Mouse (Mus musculus) limb, embryonic 14.5 days (tissue): ENCODE data around the gene Ssr1. TPM values are rescaled to one million over a fixed set of nuclear protein-coding genes. Genes with fewer than 3 reads are reported as not detected.

Source experiments
- ATAC-seq: fragments of 200-750 bp; cut with Nextera tagmentation; 2 replicates; pipeline ENCODE4 v1.8.0; 2017; ENCODE audit warnings: low read depth, moderate number of reproducible peaks, moderate TSS enrichment; ENCODE audit not compliant: low FRiP score
- DNase-seq: peaks from one replicate; pipeline ENCODE4 v3.0.0-alpha.2; 2015; ENCODE audit warnings: low spot score
- H3K27ac ChIP-seq: fragments of 300-500 bp; sonication (generic); replicated peaks from 2 replicates; pipeline ENCODE4 v1.5.1; 2014; ENCODE audit warnings: low read depth, mild to moderate bottlenecking, low read length, moderate library complexity, mixed read lengths
- H3K27me3 ChIP-seq: fragments of 300-500 bp; sonication (generic); 2 replicates; pipeline ENCODE4 v1.6.1; 2014; ENCODE audit warnings: low read length, mixed read lengths; ENCODE audit not compliant: control insufficient read depth, insufficient read depth
- H3K36me3 ChIP-seq: fragments of 300-500 bp; sonication (generic); 2 replicates; pipeline ENCODE4 v1.6.1; 2014; ENCODE audit warnings: mild to moderate bottlenecking, low read length, moderate library complexity, mixed read lengths; ENCODE audit not compliant: control insufficient read depth, insufficient read depth
- H3K4me1 ChIP-seq: fragments of 300-500 bp; sonication (generic); 2 replicates; pipeline ENCODE4 v1.6.1; 2014; ENCODE audit warnings: antibody characterized with exemption, low read length, mixed read lengths; ENCODE audit not compliant: control insufficient read depth, insufficient read depth
- H3K4me2 ChIP-seq: fragments of 300-500 bp; sonication (generic); replicated peaks from 2 replicates; pipeline ENCODE4 v1.6.1; 2014; ENCODE audit warnings: low read depth, mild to moderate bottlenecking, low read length, moderate library complexity; ENCODE audit not compliant: severe bottlenecking
- H3K4me3 ChIP-seq: fragments of 300-500 bp; sonication (generic); replicated peaks from 2 replicates; pipeline ENCODE4 v1.5.1; 2014; ENCODE audit warnings: low read length
- H3K9ac ChIP-seq: fragments of 300-500 bp; sonication (generic); 2 replicates; pipeline ENCODE4 v1.6.1; 2014; ENCODE audit warnings: mild to moderate bottlenecking, low read depth, low read length, moderate library complexity; ENCODE audit not compliant: severe bottlenecking
- H3K9me3 ChIP-seq: fragments of 300-500 bp; sonication (generic); 2 replicates; pipeline ENCODE4 v1.6.1; 2016; ENCODE audit warnings: low read length; ENCODE audit not compliant: control insufficient read depth
- POLR2A ChIP-seq: fragments of 200-500 bp; IDR thresholded peaks from 2 replicates; pipeline ENCODE4 v1.8.0; 2012; ENCODE audit warnings: inconsistent platforms, mild to moderate bottlenecking, moderate library complexity, borderline replicate concordance; ENCODE audit not compliant: insufficient read depth, insufficient read length; ENCODE audit errors: extremely low read depth
- WGBS: fragments of 180-500 bp; shearing (Covaris S2); extraction: QIAGEN DNeasy Blood & Tissue Kit; methylation state at CpG from one replicate; pipeline ENCODE4 v1.1.7; 2014; 5-methylcytosine and 5-hydroxymethylcytosine counted together
- polyA plus RNA-seq, 2 experiments: library from polyadenylated mRNA; depleted of rRNA in 1 of 2; stranded (reverse) in 1 of 2; unstranded in 1 of 2; fragments of >200 nt; fragmentation: Nextera tagmentation in 1 of 2; extraction: Ambion mirVana in 1 of 2; gene quantifications; 2 replicates each; pipeline versions ENCODE4 v1.2.1 to v1.2.3; 2012 to 2014

The Ssr1 gene
- polyA plus RNA-seq, 2 experiments = 36.2 to 137 TPM

GRCm38 (mm10) chr13:37936351-37936750, 57.7 kb downstream of the Ssr1 start:
- TF ChIP-seq POLR2A = no peak
- 89% methylated on average over 3 of the region's 3 CpGs for WGBS
- H3K27me3 ChIP-seq = no peaks in the 10 kb centered on the region
- no peak for ATAC-seq
- H3K36me3 ChIP-seq = peaks cover 54% of the 10 kb centered on the region
- no peak overlapping the region for H3K4me2 ChIP-seq
- no peaks in the 10 kb centered on the region for H3K9me3 ChIP-seq
- H3K9ac ChIP-seq = no peak overlapping the region
- no peak overlapping the region for H3K4me3 ChIP-seq
- no peaks in the 10 kb centered on the region for H3K4me1 ChIP-seq
- H3K27ac ChIP-seq = no peak overlapping the region
- DNase-seq = no peak

DNA sequence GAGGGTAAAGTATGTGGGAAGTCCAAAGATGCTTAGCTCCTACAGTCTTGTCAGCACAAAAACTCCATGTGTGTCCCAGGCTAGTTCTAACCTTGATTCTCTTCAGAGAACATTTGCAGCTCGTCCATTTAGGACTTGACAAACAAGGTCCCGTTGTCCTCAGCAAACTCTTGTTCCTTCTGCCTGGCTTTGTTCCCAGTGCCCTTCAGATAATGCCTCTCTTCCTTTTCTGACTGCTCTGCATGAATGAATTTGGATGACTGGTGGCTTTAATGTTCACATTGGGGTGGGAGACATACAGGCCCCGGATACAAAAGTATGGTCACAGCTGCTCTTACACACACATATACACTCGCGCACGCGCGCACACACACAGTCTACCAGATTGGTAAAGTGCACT, 59.1 kb downstream of the Ssr1 start:
- 95% methylated on average over 8 of the region's 8 CpGs for WGBS
- DNase-seq (no peak), ATAC-seq (no peak)
- no peaks in the 10 kb centered on the region for H3K4me1 ChIP-seq
- no peaks in the 10 kb centered on the region for H3K9me3 ChIP-seq
- no peak overlapping the region for H3K9ac ChIP-seq
- no peaks in the 10 kb centered on the region for H3K27me3 ChIP-seq
- no peak for TF ChIP-seq POLR2A
- peaks cover 68% of the 10 kb centered on the region for H3K36me3 ChIP-seq
- H3K4me3 ChIP-seq = no peak overlapping the region
- H3K4me2 ChIP-seq = no peak overlapping the region
- H3K27ac ChIP-seq = no peak overlapping the region

DNA sequence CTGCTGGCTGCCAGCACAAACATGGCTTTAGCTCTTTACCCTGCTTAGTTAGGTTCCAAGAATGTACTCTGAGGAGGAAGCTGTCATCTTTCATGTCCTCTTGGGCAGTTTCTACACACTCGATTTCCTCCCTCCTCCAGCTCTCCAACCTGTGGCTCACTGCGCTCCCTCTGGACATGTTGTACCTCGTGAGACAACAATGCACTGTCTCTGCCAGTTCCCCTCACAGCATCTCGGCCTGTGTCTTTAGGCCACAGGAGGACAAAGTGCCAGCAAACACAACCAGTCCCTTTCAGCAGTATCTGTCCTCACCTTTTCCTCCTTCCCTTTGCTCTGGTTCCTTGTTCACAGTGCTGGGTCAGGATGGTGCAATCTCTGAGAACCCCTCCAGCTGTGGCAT, 59.9 kb downstream of the Ssr1 start:
- ATAC-seq (no peak), DNase-seq (no peak)
- no peak overlapping the region for H3K27ac ChIP-seq
- no peaks in the 10 kb centered on the region for H3K27me3 ChIP-seq
- H3K4me1 ChIP-seq = no peaks in the 10 kb centered on the region
- H3K9ac ChIP-seq = no peak overlapping the region
- H3K4me2 ChIP-seq = no peak overlapping the region
- WGBS = 88% methylated on average over 4 of the region's 4 CpGs
- H3K4me3 ChIP-seq = no peak overlapping the region
- H3K9me3 ChIP-seq = no peaks in the 10 kb centered on the region
- H3K36me3 ChIP-seq = peaks cover 77% of the 10 kb centered on the region
- no peak for TF ChIP-seq POLR2A

- no peak overlapping the region for H3K4me3 ChIP-seq
- H3K27me3 ChIP-seq = no peaks in the 10 kb centered on the region
- WGBS = 84% methylated on average over 25 of the region's 27 CpGs
- ATAC-seq (no peak), DNase-seq (no peak)
- no peaks in the 10 kb centered on the region for H3K9me3 ChIP-seq
- H3K9ac ChIP-seq = no peak overlapping the region
- no peaks in the 10 kb centered on the region for H3K4me1 ChIP-seq
- H3K36me3 ChIP-seq = peaks cover 72% of the 10 kb centered on the region
- no peak overlapping the region for H3K4me2 ChIP-seq
- no peak for TF ChIP-seq POLR2A
- no peak overlapping the region for H3K27ac ChIP-seq
These were observed 62.7 kb downstream of the Ssr1 start for GRCm38 (mm10) chr13:37931210-37931922.

GRCm38 (mm10) chr13:37930621-37931020, 63.4 kb downstream of the Ssr1 start:
- no peak for ATAC-seq
- H3K4me2 ChIP-seq = no peak overlapping the region
- DNase-seq = no peak
- no peaks in the 10 kb centered on the region for H3K9me3 ChIP-seq
- TF ChIP-seq POLR2A = no peak
- H3K4me3 ChIP-seq = no peak overlapping the region
- H3K9ac ChIP-seq = no peak overlapping the region
- no peaks in the 10 kb centered on the region for H3K27me3 ChIP-seq
- H3K36me3 ChIP-seq = peaks cover 70% of the 10 kb centered on the region
- H3K27ac ChIP-seq = no peak overlapping the region
- WGBS = 97% methylated on average over 23 of the region's 23 CpGs
- no peaks in the 10 kb centered on the region for H3K4me1 ChIP-seq
